Mouse (Mus musculus) testis, adult 2 months (tissue): ENCODE measurements around the gene Foxn1. TPM values are rescaled to one million over a fixed set of nuclear protein-coding genes. Genes with fewer than 3 reads are reported as not detected.

ENCODE experiments used
- H3K27ac ChIP-seq: fragments of 200-500 bp; 2 replicates; pipeline ENCODE4 v1.5.1; 2012; ENCODE audit warnings: low read depth, low read length; ENCODE audit not compliant: control insufficient read depth, insufficient read depth
- H3K27me3 ChIP-seq: fragments of 200-500 bp; 2 replicates; pipeline ENCODE4 v1.6.1; 2012; ENCODE audit warnings: mild to moderate bottlenecking, low read length, moderate library complexity; ENCODE audit not compliant: control insufficient read depth, insufficient read depth
- H3K36me3 ChIP-seq: fragments of 200-500 bp; 2 replicates; pipeline ENCODE4 v1.6.1; 2012; ENCODE audit warnings: mild to moderate bottlenecking, low read length; ENCODE audit not compliant: control insufficient read depth, insufficient read depth
- H3K4me1 ChIP-seq: fragments of 200-500 bp; 2 replicates; pipeline ENCODE4 v1.6.1; 2012; ENCODE audit warnings: low read length; ENCODE audit not compliant: control insufficient read depth, insufficient read depth
- H3K4me3 ChIP-seq: fragments of 200-500 bp; 2 replicates; pipeline ENCODE4 v1.5.1; 2012; ENCODE audit warnings: low read depth, mild to moderate bottlenecking, low read length, moderate library complexity, mixed read lengths; ENCODE audit not compliant: control insufficient read depth
- CTCF ChIP-seq: fragments of 200-500 bp; IDR thresholded peaks from 2 replicates; pipeline ENCODE4 v1.5.1; 2012; ENCODE audit warnings: low read depth, mild to moderate bottlenecking, inconsistent platforms, low read length, moderate library complexity; ENCODE audit not compliant: control insufficient read depth, insufficient read depth, insufficient replicate concordance
- POLR2A ChIP-seq: fragments of 200-500 bp; IDR thresholded peaks from 2 replicates; pipeline ENCODE4 v1.6.1; 2012; ENCODE audit warnings: low read depth, mild to moderate bottlenecking, inconsistent platforms, low read length, moderate library complexity; ENCODE audit not compliant: control insufficient read depth
- polyA plus RNA-seq: library from polyadenylated mRNA; depleted of rRNA; stranded (reverse); fragments of >200 nt; gene quantifications from 2 replicates; pipeline ENCODE4 v1.2.3, GENCODE M21; 2012

Foxn1 gene
- polyA plus RNA-seq, 1 experiment, result not detected

DNA sequence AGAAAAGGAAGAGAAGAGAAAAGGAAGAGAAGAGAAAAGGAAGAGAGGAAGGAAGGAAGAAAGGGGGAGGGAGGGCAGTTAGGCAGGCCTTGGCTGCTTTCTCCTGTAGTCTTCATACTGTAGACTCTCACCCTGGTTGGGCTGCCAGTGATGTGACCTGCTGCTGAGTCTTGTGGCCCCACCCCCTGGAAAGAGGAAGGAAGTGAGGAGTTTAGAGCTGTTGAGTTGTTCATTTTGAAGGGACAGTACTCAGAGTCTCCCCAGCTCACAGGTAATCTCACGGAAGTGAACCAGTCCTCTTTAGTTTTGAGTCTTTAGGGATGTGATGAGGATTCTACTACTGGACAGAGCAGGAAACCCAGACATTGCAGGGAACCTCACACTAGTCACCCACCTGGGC is 33.3 kb downstream of the Foxn1 start:
- H3K36me3 ChIP-seq, result no peaks in the 10 kb centered on the region
- H3K27me3 ChIP-seq, result no peaks in the 10 kb centered on the region
- no peak overlapping the region for H3K4me3 ChIP-seq
- TF ChIP-seq CTCF (no peak), POLR2A (no peak)
- no peak overlapping the region for H3K27ac ChIP-seq
- no peaks in the 10 kb centered on the region for H3K4me1 ChIP-seq

DNA sequence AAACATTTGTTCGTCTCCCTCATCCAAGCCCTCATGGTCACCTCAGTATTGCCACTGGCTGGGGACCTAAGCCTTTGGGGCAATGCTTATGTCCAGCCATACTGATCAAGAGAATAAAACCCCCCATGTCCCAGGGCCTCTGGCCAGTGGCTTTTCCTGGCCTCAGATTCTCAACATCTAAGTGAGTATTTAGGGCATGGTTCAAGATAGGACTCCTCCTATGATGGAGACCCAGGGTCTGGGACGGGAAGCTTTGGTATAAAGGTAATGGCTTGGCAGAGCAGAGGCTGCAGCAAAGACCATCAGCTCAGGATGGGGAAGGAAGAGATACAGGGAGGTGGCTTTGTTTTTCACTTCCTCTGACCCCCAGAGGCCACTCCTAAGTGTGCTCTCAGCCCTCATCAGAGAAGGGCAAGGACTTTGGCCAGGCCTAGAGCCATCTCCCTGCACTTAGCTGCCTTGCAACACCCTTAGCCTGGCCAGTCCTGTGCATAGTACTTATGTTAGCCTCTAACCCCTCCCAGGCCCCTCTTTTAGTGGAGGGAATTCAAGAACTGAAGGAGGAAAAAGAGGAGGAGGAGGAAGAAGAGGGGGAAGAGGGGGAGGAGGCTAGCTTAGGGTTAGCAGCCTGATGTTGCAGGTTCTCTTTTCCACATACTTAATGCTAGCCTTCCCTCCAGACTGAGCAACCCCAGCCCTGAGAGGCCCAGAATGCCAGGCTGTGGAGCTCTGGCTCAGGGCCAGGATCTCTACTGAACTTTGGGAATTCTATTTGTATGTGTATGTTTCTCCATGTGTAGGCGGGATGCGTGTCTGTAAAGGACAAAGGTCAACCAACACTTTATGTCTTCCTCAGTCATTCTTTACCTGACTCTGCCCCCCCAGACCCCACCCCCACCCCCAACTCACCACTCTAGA is 36.7 kb downstream of the Foxn1 start:
- no peak for TF ChIP-seq CTCF
- TF ChIP-seq POLR2A, result no peak
- Histone ChIP-seq H3K27me3 (no peaks in the 10 kb centered on the region), H3K4me3 (no peak overlapping the region), H3K4me1 (peaks cover 4% of the 10 kb centered on the region), H3K36me3 (no peaks in the 10 kb centered on the region), H3K27ac (no peak overlapping the region)

DNA sequence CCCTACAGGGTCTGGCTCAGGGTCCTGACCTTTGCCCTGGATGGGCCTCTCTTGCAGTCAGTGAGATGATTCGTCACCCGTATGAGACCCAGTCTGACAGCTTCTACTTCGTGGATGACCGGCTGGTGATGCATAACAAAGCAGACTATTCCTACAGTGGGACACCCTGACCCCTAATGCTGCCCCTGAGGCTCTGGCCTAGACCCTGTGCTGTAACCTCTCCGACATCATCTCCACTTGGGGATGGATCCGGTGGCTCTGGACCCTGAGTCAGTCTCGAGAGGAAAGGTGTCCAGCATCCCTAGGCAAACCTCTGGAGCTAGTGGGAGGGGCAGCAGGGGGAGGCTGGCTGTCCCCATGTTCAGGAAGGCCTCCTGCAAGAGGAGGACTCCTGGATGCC is 37.9 kb downstream of the Foxn1 start:
- Histone ChIP-seq H3K4me3 (no peak overlapping the region), H3K36me3 (no peaks in the 10 kb centered on the region), H3K27me3 (no peaks in the 10 kb centered on the region), H3K4me1 (peaks cover 11% of the 10 kb centered on the region), H3K27ac (no peak overlapping the region)
- TF ChIP-seq POLR2A (no peak), CTCF (no peak)

- no peak for TF ChIP-seq CTCF
- TF ChIP-seq POLR2A, result no peak
- Histone ChIP-seq H3K4me1 (peaks cover 13% of the 10 kb centered on the region), H3K27ac (no peak overlapping the region), H3K4me3 (no peak overlapping the region), H3K27me3 (no peaks in the 10 kb centered on the region), H3K36me3 (no peaks in the 10 kb centered on the region)
Measured at GRCm38 (mm10) chr11:78347908-78348307, 38.5 kb downstream of the Foxn1 start.

DNA sequence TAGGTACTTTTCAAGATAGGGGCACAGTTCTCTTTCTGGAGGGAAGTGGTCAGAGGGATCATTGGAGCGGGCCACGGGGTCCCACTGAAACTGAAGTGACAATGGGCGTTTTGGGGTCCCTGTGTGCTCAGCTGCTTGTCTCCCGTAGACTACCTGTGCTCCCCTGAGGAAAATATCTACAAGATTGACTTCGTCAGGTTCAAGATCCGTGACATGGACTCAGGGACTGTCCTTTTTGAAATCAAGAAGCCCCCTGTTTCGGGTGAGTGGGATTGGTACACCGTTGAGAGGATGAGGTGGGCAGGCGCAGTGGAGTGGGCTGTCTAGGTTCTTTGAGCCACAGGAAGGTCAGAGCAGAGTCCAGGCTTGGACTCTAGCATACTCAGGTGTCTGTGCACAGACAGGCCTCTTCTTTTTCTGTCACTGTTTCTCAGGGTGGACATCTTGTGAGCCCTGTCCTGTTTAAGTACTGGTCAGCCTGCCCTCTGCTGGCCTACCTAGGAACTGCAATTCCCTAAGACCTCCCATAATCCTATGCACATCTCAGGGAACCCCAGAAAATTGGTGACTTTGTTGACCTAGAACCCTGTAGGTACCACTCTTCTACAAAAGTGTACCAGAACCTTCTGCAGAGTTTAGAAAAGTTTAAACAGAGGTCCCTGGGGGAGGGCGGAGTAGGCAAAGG is 39.1 kb downstream of the Foxn1 start:
- Histone ChIP-seq H3K27ac (no peak overlapping the region), H3K4me3 (no peak overlapping the region), H3K4me1 (peaks cover 13% of the 10 kb centered on the region), H3K27me3 (no peaks in the 10 kb centered on the region), H3K36me3 (no peaks in the 10 kb centered on the region)
- TF ChIP-seq POLR2A, result no peak
- peak; percentile 61; the same call in 1 of the 2 replicates for TF ChIP-seq CTCF

- TF ChIP-seq POLR2A (no peak), CTCF (no peak)
- Histone ChIP-seq H3K36me3 (no peaks in the 10 kb centered on the region), H3K27ac (no peak overlapping the region), H3K4me1 (peaks cover 13% of the 10 kb centered on the region), H3K27me3 (no peaks in the 10 kb centered on the region), H3K4me3 (no peak overlapping the region)
Measured at GRCm38 (mm10) chr11:78346326-78347069, 39.9 kb downstream of the Foxn1 start.

GRCm38 (mm10) chr11:78345801-78346200 is 40.6 kb downstream of the Foxn1 start:
- H3K27ac ChIP-seq, result peak overlapping the region; percentile 87; the same call in 1 of the 2 replicates
- no peak overlapping the region for H3K4me3 ChIP-seq
- no peaks in the 10 kb centered on the region for H3K27me3 ChIP-seq
- no peaks in the 10 kb centered on the region for H3K36me3 ChIP-seq
- peaks cover 13% of the 10 kb centered on the region for H3K4me1 ChIP-seq
- TF ChIP-seq POLR2A (no peak), CTCF (no peak)
